Mouse (Mus musculus) cortical plate, adult 2 months (tissue): ENCODE results near the gene Frmd4b.

Experiments
- CTCF ChIP-seq: fragments of 200-500 bp; IDR thresholded peaks from 2 replicates; pipeline ENCODE4 v1.5.1; 2011; ENCODE audit warnings: mild to moderate bottlenecking, control low read depth, low read length; ENCODE audit not compliant: insufficient read depth; ENCODE audit errors: extremely low read depth
- POLR2A ChIP-seq: fragments of 200-500 bp; IDR thresholded peaks from 2 replicates; pipeline ENCODE4 v1.6.1; 2011; ENCODE audit warnings: mild to moderate bottlenecking, low read length, control low read depth; ENCODE audit not compliant: insufficient read depth; ENCODE audit errors: extremely low read depth

- TF ChIP-seq CTCF: no peak
- no peak for TF ChIP-seq POLR2A
These were observed 1.4 kb downstream of the Frmd4b start for GRCm38 (mm10) chr6:97615901-97616461.
